Mouse (Mus musculus) CD8-positive naive resting alpha-beta T cell, adult 2 months (primary cell): ENCODE measurements at regions not wholly inside any gene's neighbourhood (a gene's known extent, or its start where the extent isn't known, plus 50 kb on each side); places are given as distances from the start of the nearest gene placed in this dataset.

ENCODE experiments used
- DNase-seq, 2 experiments: peaks; one replicate each; pipeline ENCODE4 v3.0.0; 2022; ENCODE audit warnings: low read depth in 2 of 2, low spot score in 2 of 2

- DNase-seq, result no peak
These were observed 79.1 kb downstream of the Cyp26b1 start for GRCm38 (mm10) chr6:84514623-84515022.

- no peak for DNase-seq
These were observed 85.1 kb downstream of the Cyp26b1 start for GRCm38 (mm10) chr6:84508598-84508997.

- no peak for DNase-seq
These were observed 87.0 kb downstream of the Cyp26b1 start for GRCm38 (mm10) chr6:84506675-84507074.

GRCm38 (mm10) chr6:84500255-84500886 lies 93.3 kb downstream of the Cyp26b1 start:
- no peak for DNase-seq

- DNase-seq, result no peak
These were observed 95.6 kb downstream of the Cyp26b1 start for GRCm38 (mm10) chr6:84498076-84498475.

GRCm38 (mm10) chr6:84493676-84494075 lies 100.0 kb downstream of the Cyp26b1 start:
- DNase-seq, result no peak

- DNase-seq, result no peak
These were observed 100.5 kb downstream of the Cyp26b1 start for GRCm38 (mm10) chr6:84493169-84493568.

GRCm38 (mm10) chr6:84492594-84492993 lies 101.1 kb downstream of the Cyp26b1 start:
- no peak for DNase-seq

GRCm38 (mm10) chr6:84491106-84491505 lies 102.6 kb downstream of the Cyp26b1 start:
- DNase-seq, result no peak

GRCm38 (mm10) chr6:84481205-84481604 lies 112.5 kb downstream of the Cyp26b1 start:
- DNase-seq, result no peak

- DNase-seq, result no peak
These were observed 116.6 kb downstream of the Cyp26b1 start for GRCm38 (mm10) chr6:84477072-84477471.

GRCm38 (mm10) chr6:84476466-84476865 lies 117.2 kb downstream of the Cyp26b1 start:
- DNase-seq, result no peak

- no peak for DNase-seq
These were observed 118.9 kb downstream of the Cyp26b1 start for GRCm38 (mm10) chr6:84474835-84475234.

- DNase-seq, result no peak
These were observed 120.5 kb downstream of the Cyp26b1 start for GRCm38 (mm10) chr6:84473171-84473570.

- no peak for DNase-seq
These were observed 121.4 kb downstream of the Cyp26b1 start for GRCm38 (mm10) chr6:84472287-84472686.

GRCm38 (mm10) chr6:84467319-84467718 lies 126.4 kb downstream of the Cyp26b1 start:
- no peak for DNase-seq

- DNase-seq, result no peak
These were observed 127.5 kb downstream of the Cyp26b1 start for GRCm38 (mm10) chr6:84466223-84466622.

GRCm38 (mm10) chr6:84465596-84465995 lies 128.1 kb downstream of the Cyp26b1 start:
- no peak for DNase-seq

GRCm38 (mm10) chr6:84463592-84464367 lies 129.9 kb downstream of the Cyp26b1 start:
- no peak for DNase-seq

- no peak for DNase-seq
These were observed 136.9 kb downstream of the Cyp26b1 start for GRCm38 (mm10) chr6:84456803-84457202.

GRCm38 (mm10) chr6:84445093-84445492 lies 148.6 kb downstream of the Cyp26b1 start:
- DNase-seq, result no peak

GRCm38 (mm10) chr6:84442667-84443066 lies 151.0 kb downstream of the Cyp26b1 start:
- DNase-seq, result no peak
